8 mouse cellular contexts compared by ENCODE assay signal in genomic region chr11:37235914-37236600, GRCm38 (mm10). TPM values are rescaled to one million over a fixed set of nuclear protein-coding genes. Genes with fewer than 3 reads are reported as not detected.
DNase-seq lines count a peak whose midpoint lies in the region; ATAC-seq and TF ChIP-seq lines count a peak whose summit lies in the region.

TSS of gene Tenm2 (minus strand) at chr11:37235964.

- no peaks in the 10 kb centered on the region for H3K36me3 ChIP-seq in heart, embryonic 10.5 days
- no peaks in the 10 kb centered on the region for H3K36me3 ChIP-seq in kidney, postnatal 0 days (ENCODE audit: insufficient read depth, low read length)
- no peaks in the 10 kb centered on the region for H3K36me3 ChIP-seq in liver, embryonic 13.5 days

- WGBS in heart, embryonic 10.5 days: under 1% methylated on average over 59 of the region's 59 CpGs
- WGBS in cerebellum, adult 2 months: 1% methylated on average over 58 of the region's 59 CpGs
- under 1% methylated on average over 56 of the region's 59 CpGs for WGBS in kidney, postnatal 0 days
- WGBS in liver, embryonic 13.5 days (ENCODE audit: insufficient replicate concordance): 1% methylated on average over 59 of the region's 59 CpGs

- peak; percentile 78 for DNase-seq in heart, embryonic 10.5 days (ENCODE audit: low spot score)
- DNase-seq in heart, adult 8-10 months (ENCODE audit: low spot score): no peak
- DNase-seq in cerebellum, adult 2 months: peak; percentile 77 to 80
- DNase-seq in forelimb bud, embryonic 11.5 days (ENCODE audit: low read depth, low spot score): peak; percentile 68
- peak; percentile 59 for DNase-seq in kidney, postnatal 0 days (ENCODE audit: low spot score)
- no peak for DNase-seq in liver, embryonic 13.5 days
- DNase-seq in retina, embryonic 14.5 days (ENCODE audit: low spot score): peak; percentile 79
- DNase-seq in thymus, postnatal 14 days: no peak

- H3K27ac ChIP-seq in heart, embryonic 10.5 days: peak within 1 kb of the TSS; percentile 80
- H3K27ac ChIP-seq in cerebellum, adult 2 months (ENCODE audit: insufficient read depth, low read length): peak within 1 kb of the TSS; percentile 30
- H3K27ac ChIP-seq in kidney, postnatal 0 days: no peak within 1 kb of the TSS
- H3K27ac ChIP-seq in liver, embryonic 13.5 days: no peak within 1 kb of the TSS

- peak within 1 kb of the TSS; percentile 33 for H3K9ac ChIP-seq in kidney, postnatal 0 days (ENCODE audit: low read depth, low read length)
- H3K9ac ChIP-seq in liver, embryonic 13.5 days: no peak within 1 kb of the TSS

- TF ChIP-seq POLR2A in cerebellum, adult 2 months (IDR thresholded peaks at IDR 0.05; ENCODE audit: borderline replicate concordance, insufficient read depth, low read length): peak; percentile 39

- ATAC-seq in kidney, postnatal 0 days (replicated peaks; ENCODE audit: low FRiP score, low read depth): peak; percentile 90
- no peak for ATAC-seq in liver, embryonic 13.5 days (ENCODE audit: low read depth)

- TF ChIP-seq CTCF in cerebellum, adult 2 months (IDR thresholded peaks at IDR 0.05; ENCODE audit: borderline replicate concordance, insufficient read depth, low read depth, low read length): no peak
- TF ChIP-seq CTCF in kidney, postnatal 0 days (IDR thresholded peaks at IDR 0.05; ENCODE audit: low read depth): no peak

- no peaks in the 10 kb centered on the region for H3K4me1 ChIP-seq in heart, embryonic 10.5 days
- H3K4me1 ChIP-seq in cerebellum, adult 2 months (ENCODE audit: control insufficient read depth, insufficient read depth, low read length): peaks cover 3% of the 10 kb centered on the region; the same call in 1 of the 2 replicates
- no peaks in the 10 kb centered on the region for H3K4me1 ChIP-seq in kidney, postnatal 0 days (replicated peaks; ENCODE audit: insufficient read depth, low read length)
- no peaks in the 10 kb centered on the region for H3K4me1 ChIP-seq in liver, embryonic 13.5 days (replicated peaks)

- peaks cover 19% of the 10 kb centered on the region; the same call in 1 of the 2 replicates for H3K27me3 ChIP-seq in heart, embryonic 10.5 days (ENCODE audit: insufficient read depth, poor library complexity, severe bottlenecking)
- H3K27me3 ChIP-seq in cerebellum, adult 2 months (ENCODE audit: control insufficient read depth, insufficient read depth, low read length): no peaks in the 10 kb centered on the region
- H3K27me3 ChIP-seq in kidney, postnatal 0 days (ENCODE audit: insufficient read depth, low read length): peaks cover 4% of the 10 kb centered on the region; the same call in 1 of the 2 replicates
- H3K27me3 ChIP-seq in liver, embryonic 13.5 days: peaks cover 39% of the 10 kb centered on the region

- peak within 1 kb of the TSS; percentile 94 for H3K4me2 ChIP-seq in kidney, postnatal 0 days (ENCODE audit: low read length)
- H3K4me2 ChIP-seq in liver, embryonic 13.5 days: peak within 1 kb of the TSS; percentile 67

- peak within 1 kb of the TSS; percentile 79 for H3K4me3 ChIP-seq in heart, embryonic 10.5 days
- peak within 1 kb of the TSS; percentile 84 for H3K4me3 ChIP-seq in cerebellum, adult 2 months (replicated peaks; ENCODE audit: insufficient read depth, low read depth, low read length)
- H3K4me3 ChIP-seq in kidney, postnatal 0 days (replicated peaks; ENCODE audit: low read depth, low read length): peak within 1 kb of the TSS; percentile 65
- peak within 1 kb of the TSS; percentile 52 for H3K4me3 ChIP-seq in liver, embryonic 13.5 days (replicated peaks)

- no peaks in the 10 kb centered on the region for H3K9me3 ChIP-seq in heart, embryonic 10.5 days
- H3K9me3 ChIP-seq in kidney, postnatal 0 days (replicated peaks; ENCODE audit: low read length): no peaks in the 10 kb centered on the region
- no peaks in the 10 kb centered on the region for H3K9me3 ChIP-seq in liver, embryonic 13.5 days (replicated peaks)

RNA-seq across cellular contexts. Expression of gene Tenm2, which starts in this region (rescaled TPM):
- polyA plus RNA-seq in heart, embryonic 10.5 days (2016; fragmentation: Nextera tagmentation; extraction: Ambion mirVana): 1.7 and 1.8 TPM in 2 replicates
- total RNA-seq in heart, adult 8-10 months (2022): under 1 TPM; 0.12 to 0.35 (median 0.27) TPM
- polyA plus RNA-seq in cerebellum, adult 2 months (2012; rRNA removed): 8.4 and 9.1 TPM in 2 replicates
- polyA plus RNA-seq in kidney, postnatal 0 days (2015; fragmentation: Nextera tagmentation; extraction: Ambion mirVana): 0.66 and 0.80 TPM in 2 replicates
- polyA plus RNA-seq in liver, embryonic 13.5 days (2015; fragmentation: Nextera tagmentation; extraction: Ambion mirVana): 0.06 and 0.16 TPM in 2 replicates

Comparison
In these comparisons a context has a peak if more than half of its experiments do, and no peak if none do; other contexts are left out.
1. DNase-seq: peak in heart, embryonic 10.5 days (single experiment), cerebellum, adult 2 months (2 of 2), forelimb bud, embryonic 11.5 days (single experiment) and retina, embryonic 14.5 days (single experiment); none in heart, adult 8-10 months (single experiment), liver, embryonic 13.5 days (single experiment) and thymus, postnatal 14 days (single experiment).
2. Peak in DNase-seq, ATAC-seq, H3K4me3 ChIP-seq, H3K9ac ChIP-seq and H3K4me2 ChIP-seq in kidney, postnatal 0 days; RNA of the gene not detected or under 1 TPM.
3. H3K27ac ChIP-seq: peak in heart, embryonic 10.5 days (single experiment) and cerebellum, adult 2 months (single experiment); none in kidney, postnatal 0 days (single experiment) and liver, embryonic 13.5 days (single experiment).
4. Peak in every context shown above with its lines, with median percentiles within 50 percentile points of each other: H3K4me3 ChIP-seq.